Mouse (Mus musculus) spleen, adult 2 months (tissue): ENCODE results near the gene Lin28a. TPM values are rescaled to one million over a fixed set of nuclear protein-coding genes. Genes with fewer than 3 reads are reported as not detected.
A peak's percentile ranks its signal among the peaks of the same experiment; 100 is the strongest.

Experiments
- DNase-seq, 2 experiments: peaks; one replicate each; pipeline versions ENCODE4 v3.0.0 to v3.0.0-alpha.2; 2012 to 2021; ENCODE audit warnings: low spot score in 2 of 2, low read depth in 1 of 2
- H3K27ac ChIP-seq: fragments of 200-500 bp; 2 replicates; pipeline ENCODE4 v1.5.1; 2012; ENCODE audit warnings: low read length, inconsistent platforms; ENCODE audit not compliant: insufficient read depth
- H3K27me3 ChIP-seq: fragments of 200-500 bp; 2 replicates; pipeline ENCODE4 v1.6.1; 2012; ENCODE audit warnings: mild to moderate bottlenecking, moderate library complexity, low read length, inconsistent platforms; ENCODE audit not compliant: control insufficient read depth, insufficient read depth
- H3K36me3 ChIP-seq: fragments of 200-500 bp; 2 replicates; pipeline ENCODE4 v1.6.1; 2012; ENCODE audit warnings: mild to moderate bottlenecking, low read length, inconsistent platforms; ENCODE audit not compliant: control insufficient read depth, insufficient read depth
- H3K4me1 ChIP-seq: fragments of 200-500 bp; 2 replicates; pipeline ENCODE4 v1.6.1; 2011; ENCODE audit warnings: inconsistent platforms; ENCODE audit not compliant: control insufficient read depth, insufficient read depth, insufficient read length
- H3K4me3 ChIP-seq: fragments of 200-500 bp; 2 replicates; pipeline ENCODE4 v1.5.1; 2011; ENCODE audit warnings: mild to moderate bottlenecking, inconsistent platforms; ENCODE audit not compliant: insufficient read depth, insufficient read length; ENCODE audit errors: extremely low read depth
- CTCF ChIP-seq: fragments of 200-500 bp; IDR thresholded peaks from 2 replicates; pipeline ENCODE4 v1.5.1; 2011; ENCODE audit warnings: mild to moderate bottlenecking, inconsistent platforms; ENCODE audit not compliant: insufficient read depth, insufficient read length, insufficient replicate concordance; ENCODE audit errors: extremely low read depth
- POLR2A ChIP-seq: fragments of 200-500 bp; IDR thresholded peaks from 2 replicates; pipeline ENCODE4 v1.6.1; 2011; ENCODE audit warnings: low read depth, low read length, inconsistent platforms
- WGBS: fragments of 180-500 bp; shearing (Covaris S2); methylation state at CpG from one replicate; pipeline ENCODE4 v1.1.7; 2018; 5-methylcytosine and 5-hydroxymethylcytosine counted together
- polyA plus RNA-seq: library from polyadenylated mRNA; depleted of rRNA; stranded (reverse); fragments of >200 nt; gene quantifications from 2 replicates; pipeline ENCODE4 v1.2.3, GENCODE M21; 2012

Gene Lin28a
- polyA plus RNA-seq, 1 experiment: 0.11 TPM

- no peak for DNase-seq
- Histone ChIP-seq H3K4me3 (no peak overlapping the region), H3K4me1 (no peaks in the 10 kb centered on the region; the same call in 1 of the 2 replicates), H3K27ac (no peak overlapping the region), H3K36me3 (no peaks in the 10 kb centered on the region), H3K27me3 (peaks cover 5% of the 10 kb centered on the region)
- WGBS: 57% methylated on average over 12 of the region's 12 CpGs
- no peak for TF ChIP-seq POLR2A
- TF ChIP-seq CTCF: peak; percentile 40; the same call in 1 of the 2 replicates
Observed at GRCm38 (mm10) chr4:134012858-134013528, 5.6 kb downstream of the Lin28a start.

GRCm38 (mm10) chr4:134011450-134012414 lies 6.9 kb downstream of the Lin28a start:
- no peak for DNase-seq
- TF ChIP-seq CTCF: no peak
- no peak for TF ChIP-seq POLR2A
- H3K27me3 ChIP-seq: peaks cover 3% of the 10 kb centered on the region; the same call in 1 of the 2 replicates
- no peaks in the 10 kb centered on the region for H3K4me1 ChIP-seq
- WGBS: 36% methylated on average over 16 of the region's 16 CpGs
- H3K4me3 ChIP-seq: no peak overlapping the region
- H3K27ac ChIP-seq: no peak overlapping the region
- H3K36me3 ChIP-seq: no peaks in the 10 kb centered on the region

GRCm38 (mm10) chr4:134009709-134010108 lies 8.9 kb downstream of the Lin28a start:
- no peak overlapping the region for H3K27ac ChIP-seq
- no peaks in the 10 kb centered on the region for H3K36me3 ChIP-seq
- 76% methylated on average over 6 of the region's 6 CpGs for WGBS
- TF ChIP-seq POLR2A (no peak), CTCF (no peak)
- no peak for DNase-seq
- no peaks in the 10 kb centered on the region for H3K27me3 ChIP-seq
- H3K4me1 ChIP-seq: no peaks in the 10 kb centered on the region
- no peak overlapping the region for H3K4me3 ChIP-seq

- Histone ChIP-seq H3K4me1 (no peaks in the 10 kb centered on the region), H3K36me3 (no peaks in the 10 kb centered on the region), H3K27ac (no peak overlapping the region), H3K27me3 (no peaks in the 10 kb centered on the region), H3K4me3 (no peak overlapping the region)
- no peak for DNase-seq
- TF ChIP-seq POLR2A (no peak), CTCF (no peak)
- 90% methylated on average over 3 of the region's 3 CpGs for WGBS
Observed at GRCm38 (mm10) chr4:134006845-134007244, 11.8 kb downstream of the Lin28a start.

GRCm38 (mm10) chr4:134005581-134006358 lies 12.9 kb downstream of the Lin28a start:
- Histone ChIP-seq H3K4me3 (no peak overlapping the region), H3K27ac (no peak overlapping the region), H3K27me3 (no peaks in the 10 kb centered on the region), H3K4me1 (no peaks in the 10 kb centered on the region), H3K36me3 (no peaks in the 10 kb centered on the region)
- TF ChIP-seq POLR2A (no peak), CTCF (no peak)
- WGBS: 52% methylated on average over 12 of the region's 12 CpGs
- no peak for DNase-seq

GRCm38 (mm10) chr4:134002903-134003302 lies 15.7 kb downstream of the Lin28a start:
- H3K4me1 ChIP-seq: no peaks in the 10 kb centered on the region
- 86% methylated on average over 5 of the region's 5 CpGs for WGBS

More at GRCm38 (mm10) chr4:134002903-134003302, 15.7 kb downstream of the Lin28a start:
- DNase-seq: no peak
- H3K27me3 ChIP-seq: no peaks in the 10 kb centered on the region
- no peak overlapping the region for H3K27ac ChIP-seq
- H3K36me3 ChIP-seq: 0 out of 2 replicates have a peak, but pooled peaks cover 2% of the 10 kb centered on the region
- TF ChIP-seq POLR2A: no peak
- no peak for TF ChIP-seq CTCF
- H3K4me3 ChIP-seq: no peak overlapping the region
